Mouse (Mus musculus): Measurements from ENCODE around the gene Mrpl52. TPM values are rescaled to one million over a fixed set of nuclear protein-coding genes. Genes with fewer than 3 reads are reported as not detected.
A peak's percentile ranks its signal among the peaks of the same experiment; 100 is the strongest.

The Mrpl52 gene
- polyA plus RNA-seq, 1 experiment from 2014 or later = 252 TPM

- no peaks in the 10 kb centered on the region for H3K36me3 ChIP-seq (replicated peaks)
- H3K4me1 ChIP-seq = no peaks in the 10 kb centered on the region
- no peaks in the 10 kb centered on the region for H3K9me3 ChIP-seq
- H3K27me3 ChIP-seq (replicated peaks) = no peaks in the 10 kb centered on the region
- 90% methylated on average over 7 of the region's 7 CpGs for WGBS
- H3K27ac ChIP-seq = no peak overlapping the region
- H3K4me2 ChIP-seq = no peak overlapping the region
- H3K9ac ChIP-seq = no peak overlapping the region
- ATAC-seq (replicated peaks) = no peak
- no peak overlapping the region for H3K4me3 ChIP-seq
Measured at GRCm38 (mm10) chr14:54396685-54397084, 30.0 kb upstream of the Mrpl52 start.

GRCm38 (mm10) chr14:54397872-54398527 is 28.7 kb upstream of the Mrpl52 start:
- ATAC-seq (replicated peaks) = no peak
- no peaks in the 10 kb centered on the region for H3K27me3 ChIP-seq (replicated peaks)
- no peak overlapping the region for H3K4me3 ChIP-seq
- H3K9ac ChIP-seq = no peak overlapping the region
- H3K4me2 ChIP-seq = no peak overlapping the region
- 89% methylated on average over 7 of the region's 7 CpGs for WGBS
- no peaks in the 10 kb centered on the region for H3K9me3 ChIP-seq
- H3K27ac ChIP-seq = no peak overlapping the region
- no peaks in the 10 kb centered on the region for H3K4me1 ChIP-seq
- H3K36me3 ChIP-seq (replicated peaks) = no peaks in the 10 kb centered on the region

- no peak overlapping the region for H3K9ac ChIP-seq
- H3K9me3 ChIP-seq = no peaks in the 10 kb centered on the region
- no peaks in the 10 kb centered on the region for H3K4me1 ChIP-seq
- H3K4me2 ChIP-seq = no peak overlapping the region
- H3K27me3 ChIP-seq (replicated peaks) = no peaks in the 10 kb centered on the region
- no peak overlapping the region for H3K27ac ChIP-seq
- no peaks in the 10 kb centered on the region for H3K36me3 ChIP-seq (replicated peaks)
- 75% methylated on average over 7 of the region's 7 CpGs for WGBS
- H3K4me3 ChIP-seq = no peak overlapping the region
- ATAC-seq (replicated peaks) = no peak
Measured at GRCm38 (mm10) chr14:54398528-54398916, 28.2 kb upstream of the Mrpl52 start.

- Histone ChIP-seq H3K4me2 (no peak overlapping the region), H3K27me3 (replicated peaks) (no peaks in the 10 kb centered on the region)
Measured at GRCm38 (mm10) chr14:54398921-54399382, 27.8 kb upstream of the Mrpl52 start.

GRCm38 (mm10) chr14:54401723-54402122 is 25.0 kb upstream of the Mrpl52 start:
- ATAC-seq (replicated peaks) = no peak
- Histone ChIP-seq H3K9me3 (no peaks in the 10 kb centered on the region), H3K4me1 (no peaks in the 10 kb centered on the region), H3K27me3 (replicated peaks) (no peaks in the 10 kb centered on the region), H3K9ac (no peak overlapping the region), H3K4me2 (no peak overlapping the region), H3K27ac (no peak overlapping the region), H3K36me3 (replicated peaks) (no peaks in the 10 kb centered on the region), H3K4me3 (no peak overlapping the region)
- 86% methylated on average over 3 of the region's 3 CpGs for WGBS

More at GRCm38 (mm10) chr14:54398921-54399382, 27.8 kb upstream of the Mrpl52 start:
- Histone ChIP-seq H3K9me3 (no peaks in the 10 kb centered on the region), H3K9ac (no peak overlapping the region), H3K4me1 (no peaks in the 10 kb centered on the region), H3K36me3 (replicated peaks) (no peaks in the 10 kb centered on the region), H3K4me3 (no peak overlapping the region), H3K27ac (no peak overlapping the region)
- no peak for ATAC-seq (replicated peaks)
- WGBS = 69% methylated on average over 8 of the region's 8 CpGs

GRCm38 (mm10) chr14:54408336-54409056 is 18.2 kb upstream of the Mrpl52 start:
- Histone ChIP-seq H3K9ac (no peak overlapping the region), H3K27ac (no peak overlapping the region), H3K36me3 (replicated peaks) (no peaks in the 10 kb centered on the region), H3K9me3 (no peaks in the 10 kb centered on the region), H3K4me3 (no peak overlapping the region), H3K4me1 (peaks cover 9% of the 10 kb centered on the region; the same call in 1 of the 2 replicates), H3K27me3 (replicated peaks) (no peaks in the 10 kb centered on the region), H3K4me2 (no peak overlapping the region)
- WGBS = 83% methylated on average over 25 of the region's 25 CpGs
- no peak for ATAC-seq (replicated peaks)

- WGBS = 74% methylated on average over 7 of the region's 7 CpGs
- H3K4me1 ChIP-seq = peaks cover 14% of the 10 kb centered on the region; the same call in 1 of the 2 replicates
- H3K4me2 ChIP-seq = no peak overlapping the region
- ATAC-seq (replicated peaks) = no peak
- H3K27me3 ChIP-seq (replicated peaks) = peaks cover 4% of the 10 kb centered on the region; the same call in 1 of the 2 replicates
- no peaks in the 10 kb centered on the region for H3K9me3 ChIP-seq
- no peak overlapping the region for H3K9ac ChIP-seq
- H3K27ac ChIP-seq = no peak overlapping the region
- H3K36me3 ChIP-seq (replicated peaks) = no peaks in the 10 kb centered on the region
- no peak overlapping the region for H3K4me3 ChIP-seq
Measured at GRCm38 (mm10) chr14:54409057-54409645, 17.6 kb upstream of the Mrpl52 start.

GRCm38 (mm10) chr14:54409980-54410810 is 16.5 kb upstream of the Mrpl52 start:
- 0 out of 2 replicates have a peak overlapping the region, but pooled peaks have one; percentile 19 for H3K27ac ChIP-seq

GRCm38 (mm10) chr14:54412000-54412576 is 14.6 kb upstream of the Mrpl52 start:
- Histone ChIP-seq H3K36me3 (replicated peaks) (no peaks in the 10 kb centered on the region), H3K4me3 (no peak overlapping the region), H3K4me1 (peaks cover 17% of the 10 kb centered on the region; the same call in 1 of the 2 replicates), H3K27ac (no peak overlapping the region), H3K9ac (no peak overlapping the region), H3K9me3 (no peaks in the 10 kb centered on the region), H3K4me2 (no peak overlapping the region), H3K27me3 (replicated peaks) (peaks cover 5% of the 10 kb centered on the region; the same call in 1 of the 2 replicates)
- ATAC-seq (replicated peaks) = no peak
- 37% methylated on average over 9 of the region's 9 CpGs for WGBS

More at GRCm38 (mm10) chr14:54409980-54410810, 16.5 kb upstream of the Mrpl52 start:
- WGBS = 46% methylated on average over 17 of the region's 17 CpGs
- Histone ChIP-seq H3K36me3 (replicated peaks) (no peaks in the 10 kb centered on the region), H3K27me3 (replicated peaks) (peaks cover 4% of the 10 kb centered on the region; the same call in 1 of the 2 replicates), H3K4me1 (peaks cover 17% of the 10 kb centered on the region; the same call in 1 of the 2 replicates), H3K9ac (no peak overlapping the region), H3K9me3 (no peaks in the 10 kb centered on the region), H3K4me3 (no peak overlapping the region), H3K4me2 (no peak overlapping the region)
- no peak for ATAC-seq (replicated peaks)

GRCm38 (mm10) chr14:54412629-54413170 is 14.0 kb upstream of the Mrpl52 start:
- H3K9ac ChIP-seq = no peak overlapping the region
- no peak overlapping the region for H3K4me3 ChIP-seq
- no peaks in the 10 kb centered on the region for H3K9me3 ChIP-seq
- ATAC-seq (replicated peaks) = no peak
- H3K4me2 ChIP-seq = no peak overlapping the region
- H3K36me3 ChIP-seq (replicated peaks) = no peaks in the 10 kb centered on the region
- WGBS = 35% methylated on average over 2 of the region's 2 CpGs
- H3K4me1 ChIP-seq = peaks cover 17% of the 10 kb centered on the region; the same call in 1 of the 2 replicates
- H3K27ac ChIP-seq = no peak overlapping the region
- peaks cover 11% of the 10 kb centered on the region for H3K27me3 ChIP-seq (replicated peaks)

Measured in midbrain, embryonic 15.5 days (tissue).